Mouse (Mus musculus): ENCODE measurements around the gene Slc26a5.

Gene Slc26a5

DNA sequence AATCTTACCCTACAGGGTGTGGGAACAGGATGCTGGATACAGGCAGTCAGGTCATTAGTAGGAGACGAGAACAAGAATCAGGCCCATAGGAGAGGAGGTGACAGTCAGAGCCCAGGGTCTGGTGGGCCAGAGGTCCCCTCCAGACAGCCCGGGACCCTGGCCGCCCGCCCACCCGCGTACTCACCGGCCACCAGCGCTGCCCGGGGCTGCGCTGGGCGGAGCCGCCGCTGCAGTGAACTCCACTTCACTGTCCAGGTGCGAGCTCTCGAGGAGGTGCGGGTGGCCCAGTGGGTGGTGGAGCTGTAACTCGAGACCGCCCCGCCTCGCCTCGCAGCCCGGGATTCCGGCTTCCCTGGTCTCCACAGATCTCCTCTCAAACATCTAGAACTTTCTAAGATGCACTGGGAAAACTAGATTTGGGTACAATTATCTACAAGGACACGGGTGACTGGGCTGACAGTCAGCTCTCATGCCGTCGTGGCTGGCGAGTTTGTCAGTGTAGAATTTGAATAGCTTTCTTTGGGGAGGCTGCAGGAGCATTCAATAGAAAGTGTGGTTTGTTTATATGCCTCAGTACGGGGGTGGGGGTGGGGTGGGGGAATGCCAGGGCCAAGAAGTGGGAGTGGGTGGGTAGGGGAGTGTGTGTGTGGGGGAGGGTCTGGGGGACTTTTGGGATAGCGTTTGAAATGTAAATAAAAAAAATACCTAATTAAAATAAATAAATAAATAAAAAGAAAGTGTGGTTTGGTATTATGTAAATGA lies at the start of gene Slc26a5:
Slc26a5 (minus strand) TSS at position 259 of the 762 bp plus-strand sequence.
- DNase-seq (ENCODE audit: low spot score in 2 of 2), result no peak

DNA sequence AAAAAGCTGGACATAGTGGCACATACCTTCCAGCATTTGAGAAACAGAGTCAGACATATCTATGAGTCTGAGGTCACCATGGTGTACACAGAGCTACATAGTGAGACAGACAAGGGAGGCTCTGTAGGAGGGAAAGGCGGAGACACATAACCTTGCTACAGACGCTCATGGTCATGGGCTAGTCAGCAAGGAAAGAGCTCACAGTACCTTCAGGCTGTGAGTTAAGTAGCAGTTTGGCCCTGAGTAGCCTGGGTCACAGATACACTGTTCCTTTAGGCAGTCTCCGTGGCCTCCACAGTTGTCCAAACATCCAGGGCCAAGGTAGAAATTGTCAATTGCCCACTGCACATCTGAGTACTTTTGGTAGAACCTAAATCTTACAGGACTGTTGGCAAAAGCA lies 49.4 kb upstream of the Slc26a5 start:
- no peak for DNase-seq (ENCODE audit: low spot score in 2 of 2)

DNA sequence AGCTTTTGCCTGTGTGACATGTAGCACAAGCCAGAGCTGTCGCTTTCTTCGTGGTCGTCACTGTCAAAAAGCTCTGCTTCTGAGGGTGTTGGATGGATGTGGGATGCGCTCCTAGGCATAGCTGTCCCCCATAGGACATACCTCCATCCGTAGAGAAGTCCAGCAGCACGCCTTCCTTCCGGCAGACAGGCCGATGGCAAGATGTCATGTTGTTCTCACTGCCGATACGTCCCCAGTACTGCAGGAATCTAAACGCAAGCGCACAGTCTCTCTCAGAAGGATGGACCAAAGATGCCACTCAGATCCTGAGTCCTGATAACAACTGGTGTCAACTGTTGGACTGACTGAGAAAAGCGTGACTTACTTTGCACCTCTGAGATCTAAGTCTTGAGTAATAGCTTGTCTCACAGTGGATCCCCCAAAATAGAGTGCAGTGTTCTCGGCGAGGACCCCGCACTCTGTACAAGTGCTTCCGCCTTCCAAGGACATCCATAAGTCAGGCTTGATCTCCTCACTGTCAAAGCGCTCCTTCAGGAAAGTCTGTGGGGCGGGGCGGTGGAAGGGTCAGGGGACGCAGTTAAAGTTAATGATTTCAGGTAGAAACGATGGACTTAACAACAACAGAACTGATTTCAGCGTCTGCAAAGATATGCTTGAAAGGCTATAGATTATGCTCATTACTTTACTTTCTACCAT lies 47.6 kb upstream of the Slc26a5 start:
- DNase-seq (ENCODE audit: low spot score in 2 of 2), result no peak

DNA sequence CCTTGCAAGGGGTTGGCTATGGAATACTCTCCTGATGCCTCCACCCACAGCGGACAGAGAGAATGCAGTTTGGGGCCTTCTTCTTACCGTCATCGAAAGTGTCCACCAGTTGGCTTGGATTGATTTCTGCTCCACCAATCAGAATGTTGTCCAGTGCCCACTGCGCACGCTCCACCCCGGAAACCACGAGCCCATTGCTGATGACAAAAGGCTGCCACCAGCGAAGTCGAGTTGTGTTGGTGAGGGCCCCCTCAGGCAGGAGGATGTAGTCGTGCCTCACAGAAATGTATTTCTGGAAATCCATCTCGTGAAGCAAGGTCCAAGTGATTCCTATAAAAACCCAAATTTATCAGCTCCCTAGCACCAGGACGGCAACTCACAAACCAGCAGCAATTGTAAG lies 45.3 kb upstream of the Slc26a5 start:
- no peak for DNase-seq (ENCODE audit: low spot score in 2 of 2)

DNA sequence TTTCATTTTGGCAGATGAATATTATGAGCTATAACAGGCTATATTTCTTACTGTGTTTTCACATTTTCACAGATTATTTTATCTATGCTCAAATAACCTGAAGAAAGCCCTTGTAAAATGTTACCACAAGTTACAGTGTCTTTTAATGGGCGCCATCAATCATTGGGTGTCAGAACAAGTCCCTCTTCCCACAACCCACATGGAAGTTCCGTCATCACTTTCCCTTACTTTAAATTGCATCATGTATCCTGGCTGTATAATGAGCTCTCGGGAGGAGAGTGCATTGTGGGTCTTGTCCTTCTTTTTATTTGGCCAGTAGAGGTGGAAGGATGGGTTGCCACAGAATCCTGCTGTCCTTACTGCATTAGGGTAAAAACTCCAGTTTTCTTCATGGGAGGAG lies 44.3 kb upstream of the Slc26a5 start:
- no peak for DNase-seq (ENCODE audit: low spot score in 2 of 2)

DNA sequence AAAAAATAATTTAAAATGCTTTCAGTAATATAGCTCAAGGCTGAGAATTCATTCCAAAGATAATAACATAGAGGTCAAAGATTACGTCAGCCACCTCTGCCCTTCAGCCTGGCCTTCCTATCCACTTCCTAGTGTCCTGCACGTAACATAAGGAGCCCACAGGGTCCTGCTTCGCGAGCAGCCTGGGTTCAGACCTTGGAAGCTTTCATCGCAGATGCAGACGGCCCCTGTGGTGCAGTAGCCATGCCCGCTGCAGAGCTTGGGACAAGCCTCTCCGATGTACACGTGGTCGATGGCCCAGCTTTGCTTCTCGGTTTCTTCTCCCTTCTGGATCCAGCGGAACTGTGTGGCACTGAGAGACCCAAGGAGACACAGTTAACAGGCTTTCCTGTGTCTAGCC lies 36.0 kb upstream of the Slc26a5 start:
- DNase-seq (ENCODE audit: low spot score in 2 of 2), result no peak

DNA sequence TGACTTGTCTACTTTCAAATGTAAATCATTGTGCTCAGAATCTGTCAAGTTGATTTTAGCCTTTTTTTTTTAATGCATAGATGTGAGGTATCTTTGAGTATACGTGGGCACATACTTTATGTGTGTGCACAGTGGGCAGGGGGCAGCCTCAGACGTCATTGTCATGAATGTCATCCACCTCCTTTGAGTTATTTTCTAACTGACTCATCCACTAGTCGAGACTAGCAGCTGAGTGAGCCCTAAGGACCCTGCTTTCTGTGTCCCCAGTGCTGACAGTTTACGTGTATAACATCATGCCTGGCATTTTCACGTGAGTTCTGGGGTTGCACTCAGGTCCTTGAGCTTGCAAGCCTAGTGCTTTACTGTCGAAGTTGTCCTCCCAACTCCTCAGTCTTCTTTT lies 35.5 kb upstream of the Slc26a5 start:
- DNase-seq (ENCODE audit: low spot score in 2 of 2), result no peak

DNA sequence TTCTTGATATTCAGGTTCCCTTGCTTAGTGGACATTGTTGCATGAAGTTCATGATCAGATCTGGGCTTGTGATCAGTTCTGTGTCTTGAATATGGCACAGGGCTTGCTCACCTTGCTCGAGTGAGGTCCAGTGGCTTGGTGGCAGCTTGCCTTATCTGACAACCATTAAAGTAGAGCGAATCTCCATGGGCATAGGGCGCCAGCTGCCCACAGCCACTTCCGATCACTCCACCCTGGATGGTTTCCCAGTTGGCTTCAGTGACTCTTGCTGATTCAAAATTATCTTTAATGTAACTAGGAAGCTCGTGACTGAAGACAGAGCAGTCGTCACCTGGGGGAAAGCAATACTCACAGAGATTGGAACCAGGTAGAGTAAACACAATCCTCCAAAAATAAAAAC lies 33.5 kb upstream of the Slc26a5 start:
- no peak for DNase-seq (ENCODE audit: low spot score in 2 of 2)

DNA sequence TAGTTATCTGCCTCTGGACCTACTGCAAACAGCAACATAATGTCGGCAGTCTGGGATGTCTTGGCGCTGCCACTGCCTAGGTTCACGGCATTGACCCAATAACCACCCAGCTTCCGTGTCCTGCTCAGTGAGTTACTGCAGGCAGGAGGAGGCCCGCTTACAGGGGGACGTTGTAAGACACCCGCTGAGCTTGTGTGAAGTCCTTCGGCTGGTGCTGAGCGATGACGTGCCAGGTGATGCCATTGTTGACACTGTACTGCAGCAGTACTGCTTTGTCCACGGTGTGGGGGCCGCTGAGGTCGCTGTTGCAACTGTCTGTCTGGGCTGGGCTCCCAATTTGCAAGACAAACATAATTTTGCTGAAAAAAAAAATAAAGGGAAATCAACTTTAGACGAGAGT lies 31.2 kb upstream of the Slc26a5 start:
- DNase-seq (ENCODE audit: low spot score in 2 of 2), result no peak

DNA sequence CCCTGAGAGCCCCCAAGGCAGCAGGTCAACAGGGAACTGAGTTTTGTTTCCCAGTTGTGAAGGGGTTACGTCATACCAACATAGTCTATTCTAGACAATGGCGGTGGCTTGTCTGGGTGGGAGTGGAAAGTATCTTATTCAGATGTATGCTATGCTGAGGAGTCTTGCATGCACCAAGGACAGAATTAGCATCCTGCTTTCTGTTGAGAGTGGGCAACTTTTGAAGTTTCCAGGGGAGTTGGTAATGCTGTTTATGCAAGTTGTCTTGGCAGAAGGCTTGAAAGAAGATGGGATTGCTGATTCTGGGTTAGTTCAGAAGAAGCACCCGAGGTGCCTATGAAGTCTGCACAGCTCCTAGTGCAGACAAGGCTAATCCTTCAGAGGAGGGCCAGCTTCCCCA lies 28.8 kb upstream of the Slc26a5 start:
- no peak for DNase-seq (ENCODE audit: low spot score in 2 of 2)

DNA sequence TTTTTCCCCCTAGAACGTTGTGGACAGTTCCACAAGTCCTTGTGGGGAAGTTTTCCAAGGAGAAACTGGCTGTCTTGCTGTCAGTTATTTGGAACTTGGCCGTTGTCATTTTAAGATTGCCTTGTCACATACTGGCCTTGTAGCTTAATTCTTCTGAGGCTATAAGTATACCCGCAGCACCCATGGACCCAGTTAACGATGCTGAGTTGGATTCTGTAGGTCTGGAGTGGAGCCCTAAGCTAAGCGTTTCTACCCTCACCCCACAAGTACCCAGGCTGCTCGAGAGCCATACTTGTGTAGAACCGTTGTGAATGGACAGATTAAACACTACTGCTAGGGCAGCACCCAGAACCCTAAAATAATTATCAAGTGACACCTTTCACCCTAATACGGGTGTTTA lies 1.3 kb upstream of the Slc26a5 start:
- DNase-seq (ENCODE audit: low spot score in 2 of 2), result no peak

DNA sequence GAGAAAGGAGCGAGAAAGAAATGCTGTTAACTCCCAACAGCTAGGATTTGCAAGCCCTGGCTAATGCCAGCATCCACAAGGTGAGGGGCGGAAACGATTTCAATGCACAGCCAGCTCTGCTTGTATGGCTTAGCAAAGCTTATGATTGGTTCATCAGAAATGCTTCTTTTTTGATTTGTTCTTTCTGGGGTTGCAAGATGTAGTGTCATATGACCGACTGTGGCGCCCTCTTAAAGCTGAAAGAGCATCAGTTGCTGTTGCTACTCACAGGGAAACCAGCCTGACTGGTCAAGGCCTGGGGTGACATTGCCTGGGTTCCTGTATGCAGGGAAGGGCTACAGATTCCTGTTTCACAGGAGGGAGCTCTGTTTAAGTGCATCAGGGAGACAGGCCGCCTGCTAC lies 908 bp upstream of the Slc26a5 start:
- no peak for DNase-seq (ENCODE audit: low spot score in 2 of 2)

DNA sequence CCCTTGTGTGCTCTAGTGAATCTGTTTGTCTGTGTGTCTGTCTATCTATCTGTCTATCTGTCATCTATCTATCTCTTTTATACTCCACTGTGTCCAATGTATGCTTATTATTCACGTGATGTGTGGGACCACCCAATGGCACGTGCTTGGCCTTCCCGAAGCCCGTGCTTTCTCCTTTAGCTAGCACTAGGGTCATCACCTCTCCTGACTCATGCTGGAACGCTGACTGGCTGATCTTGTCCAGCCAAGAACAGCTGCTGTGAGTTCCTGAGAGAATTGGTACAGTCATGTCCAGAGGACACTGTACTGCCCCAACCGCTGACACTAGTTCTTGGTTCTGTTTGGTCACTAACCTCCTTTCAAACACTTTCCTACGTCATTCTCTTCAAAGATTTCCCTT lies 6.8 kb downstream of the Slc26a5 start:
- no peak for DNase-seq (ENCODE audit: low spot score in 2 of 2)

DNA sequence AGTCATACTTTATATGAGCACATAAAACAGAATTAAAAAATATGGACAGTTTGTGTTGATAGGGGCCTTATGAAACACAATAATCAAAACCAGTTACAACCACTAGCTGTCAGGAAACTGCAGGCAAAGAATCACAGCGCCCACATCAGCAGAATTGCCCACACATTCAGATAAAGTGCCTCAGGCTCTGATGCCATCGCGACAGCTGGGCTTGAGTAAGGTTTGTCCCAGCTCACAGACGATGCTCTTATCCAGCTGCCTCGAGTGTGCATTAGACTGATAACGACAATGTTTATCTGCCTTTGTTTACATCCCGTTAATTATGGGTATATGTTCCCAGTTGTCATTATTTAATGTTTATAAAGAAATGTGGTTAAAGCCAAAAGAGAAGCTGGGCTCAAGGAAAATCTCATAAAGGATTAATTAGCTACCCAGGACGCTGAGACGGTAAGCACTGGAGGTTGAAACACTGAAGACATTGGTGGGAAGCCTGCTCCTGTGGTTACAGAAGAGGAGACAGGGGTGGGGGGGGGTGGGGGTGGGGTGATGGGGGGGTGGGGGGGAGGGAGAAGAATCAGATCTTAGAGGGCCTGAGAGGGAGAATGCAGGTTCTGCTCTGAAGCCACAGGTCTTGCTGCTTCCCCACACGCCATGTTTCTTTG lies 13.6 kb downstream of the Slc26a5 start:
- no peak for DNase-seq (ENCODE audit: low spot score in 2 of 2)

DNA sequence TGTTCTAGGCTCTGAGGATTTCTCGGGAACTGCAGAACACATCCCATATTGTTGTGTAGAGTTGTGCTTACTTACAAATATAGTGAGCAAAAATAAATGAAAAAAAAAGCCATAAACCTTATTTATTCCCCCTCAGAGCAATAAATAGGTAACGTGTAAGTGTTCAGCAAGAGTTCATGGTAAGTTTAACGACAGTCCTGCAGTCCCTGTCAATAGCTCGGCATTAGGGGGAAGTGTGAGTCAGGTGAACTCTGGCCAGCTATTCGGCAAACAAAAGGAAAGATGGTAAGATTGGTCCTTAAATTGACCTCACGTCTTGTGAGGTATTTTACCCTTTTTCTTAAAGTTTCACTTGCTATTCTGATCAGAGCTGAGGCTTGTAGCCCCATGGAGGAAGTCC lies 18.0 kb downstream of the Slc26a5 start:
- no peak for DNase-seq (ENCODE audit: low spot score in 2 of 2)

DNA sequence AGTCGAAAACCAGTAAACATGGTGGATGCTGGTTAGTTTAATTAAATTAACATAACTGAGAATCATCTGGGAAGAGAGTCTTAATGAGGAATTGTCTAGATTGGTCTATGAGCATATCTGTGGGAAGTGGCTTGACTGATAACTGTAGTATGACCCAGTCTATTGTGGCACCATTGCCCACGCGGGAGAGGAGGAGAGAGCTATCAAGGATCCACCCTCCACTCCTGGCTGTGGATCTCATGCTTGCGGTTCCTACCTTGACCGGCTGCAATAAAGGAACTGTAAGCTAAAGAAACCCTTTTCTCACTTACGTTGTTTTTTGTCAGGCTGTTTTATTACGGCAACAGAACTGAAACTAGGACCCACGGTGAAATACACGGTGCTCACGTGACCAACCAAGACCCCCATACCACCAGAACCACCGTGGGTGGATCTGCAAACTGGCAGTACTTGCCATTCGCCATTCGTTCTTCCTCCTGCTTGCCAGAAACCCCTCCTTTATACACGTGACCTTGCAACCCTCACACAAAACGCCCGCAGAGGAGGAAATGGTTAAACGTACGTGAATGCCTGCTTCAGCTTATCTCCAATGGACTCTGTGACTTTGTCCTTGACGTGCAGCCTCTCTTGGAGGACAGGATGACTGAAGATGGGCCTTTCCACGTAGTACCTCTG lies 18.7 kb downstream of the Slc26a5 start:
- no peak for DNase-seq (ENCODE audit: low spot score in 2 of 2)

DNA sequence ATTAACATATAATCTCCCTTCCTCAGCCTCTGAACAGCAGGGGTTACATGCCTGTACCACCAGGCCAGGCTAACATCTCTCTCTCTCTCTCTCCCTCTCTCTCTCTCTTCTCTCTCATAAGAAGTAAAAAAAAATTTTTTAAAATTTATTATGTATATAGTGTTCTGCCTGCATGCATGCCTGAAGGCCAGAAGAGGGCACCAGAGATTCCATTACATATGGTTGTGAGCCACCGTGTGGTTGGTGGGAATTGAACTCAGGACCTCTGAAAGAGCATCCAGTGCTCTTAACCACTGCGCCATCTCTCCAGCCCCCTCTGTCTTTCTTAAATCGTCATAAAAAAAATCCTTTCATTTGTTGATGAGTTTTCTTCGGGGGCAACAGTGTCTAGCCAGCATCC lies 20.7 kb downstream of the Slc26a5 start:
- no peak for DNase-seq (ENCODE audit: low spot score in 2 of 2)

DNA sequence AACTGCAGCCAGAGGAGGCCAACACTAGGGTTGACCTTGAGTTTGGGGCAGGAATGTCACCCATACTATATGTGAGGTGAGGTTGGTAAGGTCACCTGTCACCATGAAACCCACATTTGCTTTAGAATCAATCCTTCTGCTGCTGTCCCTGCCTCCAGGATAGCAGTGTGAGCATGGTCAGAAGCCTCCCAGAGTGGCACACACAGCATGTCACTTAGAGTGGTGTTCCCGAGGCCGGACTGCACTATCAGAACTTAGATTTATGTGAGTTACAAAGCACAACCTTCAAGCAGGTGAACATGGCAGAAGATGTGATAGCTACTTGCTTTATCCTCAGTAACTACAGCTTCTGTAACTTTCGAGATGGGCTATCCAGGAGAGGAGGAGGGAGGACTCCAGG lies 33.6 kb downstream of the Slc26a5 start:
- DNase-seq (ENCODE audit: low spot score in 2 of 2), result no peak

DNA sequence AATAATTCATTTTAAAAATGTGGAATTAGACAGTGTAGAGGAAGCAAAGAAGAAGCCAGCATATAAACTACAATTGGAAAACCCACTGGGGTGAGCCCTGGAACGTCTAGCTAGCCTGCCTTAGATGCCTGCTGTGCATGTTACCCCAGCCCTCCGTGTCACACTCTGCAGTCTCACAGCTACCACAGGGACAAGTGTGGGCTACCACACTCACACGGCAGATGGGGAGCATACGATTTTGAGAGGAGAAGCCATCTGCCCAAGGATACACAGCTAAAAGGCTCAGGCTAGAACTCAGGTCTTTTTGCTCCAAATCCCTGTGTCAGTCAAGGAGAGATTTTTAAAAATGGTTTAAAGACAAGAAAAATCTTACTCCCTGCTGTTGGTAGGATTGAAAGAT lies 36.5 kb downstream of the Slc26a5 start:
- no peak for DNase-seq (ENCODE audit: low spot score in 2 of 2)

DNA sequence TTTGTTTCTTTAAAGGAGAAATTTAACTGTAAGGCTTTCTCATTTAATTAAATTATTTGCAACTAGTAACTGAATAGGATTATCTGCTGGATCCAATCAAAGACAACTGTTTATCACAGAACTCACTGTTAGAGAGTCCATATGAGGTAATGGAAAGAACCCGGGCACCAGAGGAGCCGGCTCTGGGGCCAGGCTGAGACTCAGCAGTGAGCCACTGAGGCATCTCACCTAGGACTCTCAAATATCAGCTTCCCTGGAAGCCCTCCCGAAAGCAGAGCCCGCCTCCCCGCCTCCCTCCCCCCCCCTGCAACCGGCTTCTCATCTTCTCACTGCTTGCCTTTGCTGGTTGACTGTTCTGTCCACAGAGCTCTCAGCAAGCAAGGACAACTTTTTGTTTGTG lies 37.8 kb downstream of the Slc26a5 start:
- no peak for DNase-seq (ENCODE audit: low spot score in 2 of 2)

DNA sequence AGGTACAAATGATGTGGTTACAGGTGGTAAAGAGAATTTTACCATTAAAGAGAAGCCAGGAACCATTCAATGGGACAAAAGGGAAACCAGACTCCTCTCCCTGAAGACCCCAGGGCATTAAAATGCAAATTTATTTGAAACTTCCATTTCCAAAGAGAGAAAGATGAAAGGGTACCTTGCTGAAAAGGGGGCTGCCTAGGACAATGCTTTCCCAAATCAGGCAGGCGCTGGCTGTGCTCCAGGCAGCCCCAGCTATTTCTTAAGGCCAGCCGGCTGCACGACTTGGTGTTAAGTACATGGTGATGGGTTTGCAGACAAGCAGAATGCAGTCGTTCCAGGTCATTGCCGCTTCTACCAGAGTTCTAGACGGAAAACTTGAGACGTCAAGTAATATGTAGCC lies 39.0 kb downstream of the Slc26a5 start:
- DNase-seq (ENCODE audit: low spot score in 2 of 2), result no peak

DNA sequence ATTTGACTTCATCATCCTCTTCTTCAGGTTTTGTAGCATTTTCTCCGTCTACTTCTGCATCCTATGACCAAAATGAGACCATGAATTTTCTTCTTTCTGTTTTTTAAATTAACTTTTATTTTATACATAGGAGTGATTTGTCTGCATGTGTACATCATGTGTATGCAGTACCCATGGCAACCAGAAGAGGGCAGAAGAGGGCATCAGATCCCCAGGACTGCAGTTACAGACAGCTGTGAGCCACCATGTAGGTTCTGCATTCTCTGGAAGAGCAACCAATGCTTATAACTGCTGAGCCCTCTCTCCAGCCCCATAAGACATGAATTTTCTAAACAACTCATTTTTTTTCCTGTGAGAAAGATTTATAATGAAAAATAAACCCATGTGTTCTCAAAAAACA lies 51.4 kb downstream of the Slc26a5 start:
- peak in 1 of 2 experiments; percentile 39 for DNase-seq (ENCODE audit: low spot score in 2 of 2)

DNA sequence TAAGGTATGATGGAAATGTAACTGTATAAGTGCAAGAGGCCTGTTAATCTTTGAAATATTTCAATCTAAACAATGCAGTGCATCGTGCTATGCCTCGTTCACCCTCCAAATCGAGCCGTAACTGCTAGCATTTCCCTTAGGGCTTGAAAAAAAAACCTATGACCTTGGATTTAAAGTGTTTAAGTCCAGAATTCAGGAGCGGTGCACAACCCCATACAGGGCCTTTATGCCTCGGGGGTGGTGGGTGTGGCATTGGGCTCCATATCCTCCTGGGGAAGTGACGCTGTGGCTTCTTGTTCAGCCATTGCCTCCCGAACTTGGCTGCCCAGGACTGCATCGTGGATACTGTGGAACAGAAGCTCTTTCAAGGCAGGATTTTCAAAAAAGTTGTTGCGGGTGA lies 54.5 kb downstream of the Slc26a5 start:
- no peak for DNase-seq (ENCODE audit: low spot score in 2 of 2)

All from spleen, postnatal 14 days (tissue).